Mouse (Mus musculus) CH12.LX (cell line): ENCODE data around the gene Cdh4.

ENCODE experiments used
- CTCF ChIP-seq, 2 experiments: IDR thresholded peaks in 1 of 2; conservative IDR thresholded peaks in 1 of 2; 2 replicates each; pipeline ENCODE4 v1.5.1; 2011 to 2012; ENCODE audit warnings: low read depth in 2 of 2, low read length in 2 of 2, improper control_type of control experiment in 1 of 2, inconsistent platforms in 1 of 2, mild to moderate bottlenecking in 1 of 2, moderate library complexity in 1 of 2
- EP300 ChIP-seq: IDR thresholded peaks from 2 replicates; pipeline ENCODE4 v1.6.1; 2011; ENCODE audit warnings: low read length, improper control_type of control experiment
- HCFC1 ChIP-seq: IDR thresholded peaks from 2 replicates; pipeline ENCODE4 v1.6.1; 2012; ENCODE audit warnings: low read depth, mild to moderate bottlenecking, inconsistent platforms, low read length, improper control_type of control experiment
- JUN ChIP-seq: IDR thresholded peaks from 2 replicates; pipeline ENCODE4 v1.6.1; 2011; ENCODE audit warnings: low read depth, mild to moderate bottlenecking, low read length, improper control_type of control experiment, moderate library complexity; ENCODE audit not compliant: insufficient read depth
- MAX ChIP-seq: IDR thresholded peaks from 2 replicates; pipeline ENCODE4 v1.6.1; 2011; ENCODE audit warnings: low read length, improper control_type of control experiment
- POLR2AphosphoS2 ChIP-seq: IDR thresholded peaks from 2 replicates; pipeline ENCODE4 v1.6.1; 2011; ENCODE audit warnings: low read depth, low read length, improper control_type of control experiment
- TBP ChIP-seq: conservative IDR thresholded peaks from 2 replicates; pipeline ENCODE4 v1.6.1; 2011; ENCODE audit warnings: low read depth, low read length, improper control_type of control experiment
- TCF12 ChIP-seq: IDR thresholded peaks from 2 replicates; pipeline ENCODE4 v1.6.1; 2014; ENCODE audit warnings: low read depth, mild to moderate bottlenecking, inconsistent platforms, low read length, improper control_type of control experiment
- USF2 ChIP-seq: conservative IDR thresholded peaks from 2 replicates; pipeline ENCODE4 v1.6.1; 2011; ENCODE audit warnings: low read depth, low read length, improper control_type of control experiment

GRCm38 (mm10) chr2:179410866-179411561 is 31.2 kb upstream of the Cdh4 start:
- TF ChIP-seq HCFC1 = no peak
- no peak for TF ChIP-seq USF2
- TF ChIP-seq MAX = no peak
- no peak for TF ChIP-seq EP300
- no peak for TF ChIP-seq POLR2AphosphoS2
- TF ChIP-seq JUN = no peak
- TF ChIP-seq CTCF (conservative IDR thresholded peaks at IDR 0.05 in 1 of 2, IDR thresholded peaks at IDR 0.05 in 1 of 2; ENCODE audit: low read depth in 2 of 2, low read length in 2 of 2) = no peak
- no peak for TF ChIP-seq TBP
- TF ChIP-seq TCF12 = no peak
